Mouse (Mus musculus) bone marrow, adult 2 months (tissue): ENCODE results near the gene Rnaseh2a.

Experiments
- CTCF ChIP-seq: fragments of 200-500 bp; IDR thresholded peaks from 2 replicates; pipeline ENCODE4 v1.5.1; 2011; ENCODE audit warnings: low read length, control low read depth; ENCODE audit not compliant: control insufficient read depth, insufficient read depth
- POLR2A ChIP-seq: fragments of 200-500 bp; IDR thresholded peaks from 2 replicates; pipeline ENCODE4 v1.6.1; 2011; ENCODE audit warnings: low read depth, mild to moderate bottlenecking, control low read depth, low read length, borderline replicate concordance; ENCODE audit not compliant: control insufficient read depth

DNA sequence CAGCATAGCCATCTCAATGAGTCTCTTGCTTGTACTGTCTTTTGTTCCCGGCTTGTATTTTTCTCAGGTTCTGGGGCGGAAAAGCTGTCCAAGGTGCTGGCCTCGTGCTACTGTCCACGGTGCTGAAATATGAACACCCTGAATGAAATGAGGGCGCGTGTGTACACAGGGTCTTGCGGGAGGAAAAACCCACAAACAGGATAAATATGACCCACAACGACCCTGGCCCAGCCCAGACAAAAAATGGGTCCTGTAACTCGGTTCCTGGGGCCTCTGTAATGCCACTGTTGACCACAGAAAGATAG, 22.4 kb downstream of the Rnaseh2a start:
- TF ChIP-seq CTCF (no peak), POLR2A (no peak)
